Mouse (Mus musculus): Measurements from ENCODE around the gene Banf1.

- TF ChIP-seq POLR2A (IDR thresholded peaks at IDR 0.05; ENCODE audit: insufficient read length, low read depth) (no peak), SRF (IDR thresholded peaks at IDR 0.05; ENCODE audit: control insufficient read depth, insufficient read length, low read depth) (no peak), MYOG (IDR thresholded peaks at IDR 0.05; ENCODE audit: control insufficient read depth in 1 of 3, insufficient read depth in 1 of 3, insufficient read length in 2 of 3, low read depth in 2 of 3) (no peak), USF1 (IDR thresholded peaks at IDR 0.05; ENCODE audit: low read depth) (no peak)
Observed at GRCm38 (mm10) chr19:5392892-5393291, 25.9 kb upstream of the Banf1 start.

All from myocyte (in vitro differentiated cells).